Mouse (Mus musculus) lung, postnatal 14 days (tissue): ENCODE measurements around the gene Depdc1a.
"Not testable (repeated sequence)": the region's sequence is repeated elsewhere in the genome, so short reads cannot be mapped to it uniquely, and the experiment has no call there.

ENCODE experiments used
- DNase-seq: peaks from one replicate; pipeline ENCODE4 v3.0.0; 2021

Depdc1a gene

DNA sequence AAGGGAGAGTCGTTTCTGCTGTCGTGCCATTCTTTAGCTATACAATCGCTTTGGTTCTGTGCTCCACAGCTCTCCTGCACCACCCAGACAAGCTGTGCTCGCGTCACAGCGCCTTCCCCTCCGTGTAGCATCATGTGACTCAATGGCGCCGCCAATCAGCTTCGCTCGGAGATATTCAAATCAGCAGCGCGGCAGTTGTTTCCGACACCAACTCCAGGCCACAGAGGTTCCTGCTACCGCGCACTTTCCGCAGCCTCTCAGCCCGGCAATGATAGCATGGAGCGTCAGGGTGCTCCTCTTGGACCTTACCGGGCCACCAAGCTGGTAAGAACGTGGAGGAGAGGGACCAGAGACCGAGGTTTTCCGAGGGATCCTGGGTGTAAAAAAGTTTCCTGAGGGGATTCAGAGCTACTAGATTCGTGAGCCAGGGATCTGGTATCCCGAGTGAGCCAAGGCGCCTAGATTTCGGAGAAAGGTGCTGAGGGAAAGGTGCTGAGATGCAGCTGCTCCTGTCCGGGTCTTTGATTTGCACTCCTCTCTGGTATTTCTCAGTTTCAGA lies at the start of gene Depdc1a:
Gene Depdc1a (plus strand): TSS at position 191 of the 559 bp plus-strand sequence.
- DNase-seq = peak; percentile 93

DNA sequence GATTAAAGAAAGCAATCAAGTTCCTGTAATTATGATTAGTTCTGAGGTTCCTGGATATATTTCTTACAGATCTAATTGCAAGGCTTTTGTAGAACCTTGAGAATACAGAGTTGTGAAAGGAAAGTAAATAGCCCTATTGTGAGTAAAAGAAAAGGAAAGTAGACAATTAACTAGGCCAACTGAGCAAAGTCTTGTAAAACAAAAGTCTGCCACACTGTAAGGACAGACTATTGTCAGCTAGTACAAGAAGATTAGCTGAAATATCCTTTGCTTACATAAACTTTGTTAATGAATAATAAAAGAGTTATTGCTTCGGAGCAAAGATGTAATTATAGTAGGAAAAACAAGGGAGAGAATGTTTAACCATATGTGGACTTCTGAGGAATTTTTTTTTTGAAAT lies 25.2 kb upstream of the Depdc1a start:
- no peak for DNase-seq

DNA sequence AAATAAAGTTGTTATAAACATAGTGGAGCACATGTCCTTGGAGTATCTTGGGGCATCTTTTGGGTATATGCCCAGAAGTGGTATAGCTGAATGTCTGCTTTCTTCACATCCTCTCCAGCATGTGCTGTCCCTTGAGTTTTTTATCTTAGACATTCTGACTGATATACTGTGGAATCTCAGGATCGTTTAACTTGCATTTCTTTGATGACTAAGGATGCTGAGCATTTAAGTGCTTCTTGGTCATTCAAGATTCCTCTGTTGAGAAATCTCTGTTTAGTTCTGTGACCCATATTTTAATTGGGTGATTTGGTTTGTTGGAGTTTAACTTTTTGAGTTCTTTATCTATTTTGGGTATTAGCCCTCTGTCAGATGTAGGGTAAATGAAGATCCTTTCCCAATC lies 19.8 kb upstream of the Depdc1a start:
- no peak for DNase-seq

DNA sequence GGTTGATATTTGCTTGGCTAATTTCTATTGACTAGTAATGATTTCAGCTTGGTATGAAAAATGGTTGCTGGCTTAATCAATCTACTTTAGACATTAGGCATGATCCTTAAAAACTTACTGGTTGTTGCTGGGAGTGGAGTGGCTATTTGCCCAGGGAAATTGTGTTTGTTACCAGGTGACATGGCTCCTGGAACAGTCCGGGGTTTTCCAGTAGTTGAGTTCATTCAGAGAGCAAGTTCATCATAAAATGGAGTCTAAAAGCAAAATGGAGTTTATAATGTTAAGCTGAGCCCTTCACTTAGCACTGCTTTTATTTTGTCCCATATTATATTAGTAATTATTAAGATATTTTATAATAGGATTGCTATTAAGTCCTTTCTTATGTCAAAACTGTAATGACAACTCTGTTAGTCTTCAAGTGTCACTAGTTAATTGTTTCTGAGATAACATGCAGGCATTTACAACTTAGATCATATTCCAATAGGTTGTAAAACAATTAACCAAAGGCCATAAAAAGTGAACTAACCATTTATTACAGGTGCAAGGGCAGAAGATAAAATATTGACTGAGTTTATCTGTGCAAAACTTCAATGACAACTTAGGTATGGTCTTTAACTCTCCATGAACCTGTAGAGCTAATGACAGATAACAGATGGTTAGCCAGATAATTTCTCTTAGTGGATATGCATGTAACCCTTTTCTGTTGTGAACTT lies 17.8 kb upstream of the Depdc1a start:
- no peak for DNase-seq

DNA sequence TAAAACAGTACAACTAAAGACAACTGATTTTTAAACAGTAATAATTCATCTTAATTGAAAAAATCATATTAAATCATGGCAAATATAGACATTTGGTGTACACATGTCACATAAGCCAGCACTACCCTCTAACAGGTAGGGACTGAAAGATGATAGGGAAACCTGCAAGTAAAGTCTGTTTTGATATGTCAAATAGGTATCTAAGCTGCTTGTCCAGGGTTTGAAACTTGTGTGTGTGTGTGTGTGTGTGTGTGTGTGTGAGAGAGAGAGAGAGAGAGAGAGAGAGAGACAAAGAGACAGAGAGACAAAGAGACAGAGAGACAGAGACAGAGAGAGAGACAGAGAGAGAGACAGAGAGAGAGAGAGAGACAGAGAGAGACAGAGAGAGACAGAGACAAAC lies 524 bp upstream of the Depdc1a start:
- not testable (repeated sequence) for DNase-seq

DNA sequence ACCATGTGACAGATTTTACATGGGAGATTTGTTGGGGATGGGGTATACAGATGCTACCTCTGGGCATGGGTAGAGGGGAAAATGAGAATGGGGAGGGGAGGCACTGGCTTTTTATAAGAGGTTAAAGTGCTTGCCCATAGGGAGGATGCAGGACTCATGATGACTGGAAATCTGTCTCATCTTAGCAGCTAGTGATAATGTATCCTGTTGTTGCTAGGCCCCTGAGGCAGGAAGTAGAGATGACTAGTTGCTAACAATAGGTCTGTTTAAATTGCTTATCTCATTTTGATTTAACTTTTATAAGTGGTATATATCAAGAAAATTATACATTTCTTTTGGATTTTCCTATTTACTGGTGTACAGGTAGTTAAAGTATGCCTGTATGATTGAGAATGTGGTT lies 13.7 kb downstream of the Depdc1a start:
- no peak for DNase-seq

DNA sequence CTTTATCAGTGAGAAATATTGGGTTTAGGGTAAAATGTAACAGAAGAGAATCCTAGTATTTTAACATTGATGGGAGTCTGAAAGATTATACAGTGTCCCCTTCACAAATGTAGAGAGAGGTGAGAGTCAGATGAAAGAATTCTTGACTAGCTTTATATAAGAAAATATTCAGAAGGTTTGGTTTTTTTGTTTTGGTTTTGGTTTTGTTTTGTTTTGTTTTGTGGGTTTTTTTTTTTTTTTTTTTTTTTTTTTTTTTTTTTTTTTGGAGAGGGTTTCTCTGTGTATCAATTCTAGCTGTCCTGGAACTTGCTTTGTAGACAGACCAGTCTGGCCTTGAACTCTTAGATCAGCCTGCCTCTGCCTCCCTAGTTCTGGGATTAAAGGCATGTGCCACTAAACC lies 33.3 kb downstream of the Depdc1a start:
- DNase-seq = no peak

DNA sequence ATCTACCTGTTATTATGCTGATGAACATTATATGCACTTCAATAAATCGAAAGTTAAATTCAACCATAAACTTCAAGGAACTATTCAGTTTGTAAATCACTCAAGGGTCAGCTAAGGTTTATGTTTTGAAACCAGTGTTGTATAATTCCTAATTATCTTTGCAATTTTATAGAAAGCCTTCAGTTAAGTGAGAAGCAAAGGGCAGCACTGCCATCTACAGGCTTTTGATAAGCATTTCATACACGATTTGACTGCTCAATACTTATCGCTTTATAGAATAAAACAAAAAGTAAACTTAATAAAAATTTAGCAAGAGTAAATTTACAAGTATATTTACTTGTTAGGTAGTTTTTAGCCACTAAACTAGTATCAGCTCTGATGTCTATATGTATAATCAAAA lies 53.1 kb downstream of the Depdc1a start:
- no peak for DNase-seq

DNA sequence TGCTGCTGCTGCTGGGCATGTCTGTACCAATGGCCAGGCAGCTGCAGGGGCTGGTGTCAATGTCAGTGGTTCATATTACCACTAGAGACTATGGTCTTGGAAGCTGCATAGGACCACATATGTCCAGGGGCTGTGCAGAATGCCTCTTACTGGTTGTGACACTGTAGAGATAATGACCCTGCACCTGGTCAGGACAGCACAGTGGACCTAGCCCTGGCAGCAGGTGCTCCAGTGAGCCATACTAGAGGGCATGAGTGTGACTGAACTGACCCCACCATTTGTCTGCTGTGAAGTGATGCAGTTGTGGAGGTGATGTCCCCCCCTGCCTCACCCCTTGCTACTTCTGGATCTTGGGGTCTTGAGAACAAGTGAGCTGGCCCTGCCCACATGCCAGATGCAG lies 55.0 kb downstream of the Depdc1a start:
- DNase-seq = no peak
